In genomic region chr6:3386565-3386964, GRCm38 (mm10) we compare ENCODE assay signal across 30 mouse cellular contexts. TPM values are rescaled to one million over a fixed set of nuclear protein-coding genes. Genes with fewer than 3 reads are reported as not detected.
DNase-seq lines count a peak whose midpoint lies in the region; ATAC-seq and TF ChIP-seq lines count a peak whose summit lies in the region.
"Had no signal": no experiment of that assay in that cellular context is flagged by ENCODE, and none has a peak within 500 bp of the region (broad histone marks: within the 10 kb centered on the region; RNA-seq: fewer than 3 reads in every experiment).

No protein-coding gene starts in this region.

- dilution Hi-C loops in CH12.LX (cut with MboI; ENCODE audit: extremely low pct_ligation_motif_present, extremely low pct_unique_long_range_greater_than_20kb, low sequenced_read_pairs), result no loop called here

- no peaks in the 10 kb centered on the region; the same call in 1 of the 2 replicates for H3K79me2 ChIP-seq in CH12.LX (replicated peaks; ENCODE audit: control insufficient read depth, extremely low read depth, insufficient read depth, poor library complexity, severe bottlenecking)

- no peak for TF ChIP-seq RAD21 in CH12.LX (IDR thresholded peaks at IDR 0.05; ENCODE audit: low read depth, low read length)

- TF ChIP-seq EP300 in liver, postnatal 0 days (IDR thresholded peaks at IDR 0.05; ENCODE audit: low read depth), result no peak
- TF ChIP-seq EP300 in CH12.LX (IDR thresholded peaks at IDR 0.05; ENCODE audit: low read length), result peak; percentile 50; the same call in 1 of the 2 replicates

- H3K4me1 ChIP-seq in liver, postnatal 0 days (ENCODE audit: insufficient read depth), result peaks cover 5% of the 10 kb centered on the region
- H3K4me1 ChIP-seq in CH12.LX (ENCODE audit: control insufficient read depth in 1 of 2, insufficient read depth in 2 of 2), result peaks cover 0 to 9% of the 10 kb centered on the region in 2 experiments; a peak in 1 of 4 replicates
- H3K4me1 ChIP-seq: forebrain, embryonic 13.5 days; heart, embryonic 15.5 days; limb, embryonic 10.5 days; neural tube, embryonic 13.5 days; stomach, embryonic 15.5 days had no signal

- no peak overlapping the region for H3K4me3 ChIP-seq in liver, postnatal 0 days (ENCODE audit: low read depth, low read length)
- H3K4me3 ChIP-seq in CH12.LX (replicated peaks in 1 of 3; ENCODE audit: low read depth in 2 of 3, low read length in 2 of 3, poor library complexity in 1 of 3), result peak overlapping the region in 1 of 3 experiments; percentile 40
- H3K4me3 ChIP-seq in gastrocnemius, adult 2 months, result no peak overlapping the region
- H3K4me3 ChIP-seq: forebrain, embryonic 13.5 days; heart, embryonic 15.5 days; left cerebral cortex, adult 2 months; limb, embryonic 10.5 days; megakaryocyte, embryonic 14.5 days; neural tube, embryonic 13.5 days; stomach, embryonic 15.5 days had no signal

- no peak for TF ChIP-seq CTCF in liver, postnatal 0 days (IDR thresholded peaks at IDR 0.05; ENCODE audit: low read depth)
- no peak for TF ChIP-seq CTCF in CH12.LX (conservative IDR thresholded peaks at IDR 0.05 in 1 of 2, IDR thresholded peaks at IDR 0.05 in 1 of 2; ENCODE audit: low read depth in 2 of 2, low read length in 2 of 2)
- TF ChIP-seq CTCF in gastrocnemius, adult 2 months (IDR thresholded peaks at IDR 0.05), result no peak

- TF ChIP-seq POLR2A in CH12.LX (IDR thresholded peaks at IDR 0.05; ENCODE audit: low read depth, low read length), result no peak

- no peak overlapping the region for H3K9ac ChIP-seq in liver, postnatal 0 days (replicated peaks)
- H3K9ac ChIP-seq in CH12.LX (ENCODE audit: insufficient read depth, low read depth), result no peak overlapping the region
- H3K9ac ChIP-seq: forebrain, embryonic 13.5 days; heart, embryonic 15.5 days; hindbrain, embryonic 14.5 days; neural tube, embryonic 13.5 days; stomach, embryonic 15.5 days had no signal

- no peaks in the 10 kb centered on the region for H3K36me3 ChIP-seq in liver, postnatal 0 days (replicated peaks; ENCODE audit: insufficient read depth, low read length)
- peaks cover 0 to 4% of the 10 kb centered on the region in 2 experiments for H3K36me3 ChIP-seq in CH12.LX (replicated peaks in 1 of 2; ENCODE audit: control insufficient read depth in 1 of 2, insufficient read depth in 1 of 2, low read length in 1 of 2)
- peaks cover 3% of the 10 kb centered on the region; the same call in 1 of the 2 replicates for H3K36me3 ChIP-seq in splenic B cell, adult 2 months (ENCODE audit: control insufficient read depth, insufficient read depth, low read length, poor library complexity, severe bottlenecking)
- H3K36me3 ChIP-seq: heart, embryonic 15.5 days; limb, embryonic 10.5 days; neural tube, embryonic 13.5 days; stomach, embryonic 15.5 days had no signal

- intact Hi-C loops in gastrocnemius, adult 2 months (cut with DNase I), result no loop called here
- intact Hi-C loops in left cerebral cortex, postnatal 10 days (cut with DNase I), result no loop called here

- no peaks in the 10 kb centered on the region for H3K9me3 ChIP-seq in liver, postnatal 0 days (ENCODE audit: low read length)
- H3K9me3 ChIP-seq in CH12.LX (replicated peaks; ENCODE audit: low read length), result no peaks in the 10 kb centered on the region
- H3K9me3 ChIP-seq: forebrain, embryonic 13.5 days; heart, embryonic 15.5 days; limb, embryonic 10.5 days; megakaryocyte, embryonic 14.5 days; neural tube, embryonic 13.5 days; stomach, embryonic 15.5 days had no signal

- WGBS in liver, postnatal 0 days (ENCODE audit: insufficient replicate concordance), result 67% methylated on average over 6 of the region's 6 CpGs

- no peaks in the 10 kb centered on the region for H3K27me3 ChIP-seq in liver, postnatal 0 days (ENCODE audit: insufficient read depth, low read length)
- no peaks in the 10 kb centered on the region for H3K27me3 ChIP-seq in CH12.LX (replicated peaks)
- H3K27me3 ChIP-seq in splenic B cell, adult 2 months (ENCODE audit: control insufficient read depth, insufficient read depth, low read length, poor library complexity, severe bottlenecking), result no peaks in the 10 kb centered on the region
- H3K27me3 ChIP-seq: forebrain, embryonic 13.5 days; heart, embryonic 15.5 days; megakaryocyte, embryonic 14.5 days; neural tube, embryonic 13.5 days; Patski; stomach, embryonic 15.5 days had no signal

- H3K4me2 ChIP-seq in liver, postnatal 0 days (ENCODE audit: low read depth, low read length), result 0 out of 2 replicates have a peak overlapping the region, but pooled peaks have one; percentile 18
- peak overlapping the region; percentile 61; the same call in 1 of the 2 replicates for H3K4me2 ChIP-seq in CH12.LX (ENCODE audit: insufficient read depth, low read depth, poor library complexity, severe bottlenecking)
- H3K4me2 ChIP-seq: forebrain, embryonic 13.5 days; heart, embryonic 15.5 days; hindbrain, embryonic 14.5 days; neural tube, embryonic 13.5 days; stomach, embryonic 15.5 days had no signal

- in situ Hi-C loops in CH12.LX (cut with MboI; ENCODE audit: low pct_ligation_motif_present, low pct_unique_long_range_greater_than_20kb, low sequenced_read_pairs), result no loop called here

- no peak overlapping the region for H3K27ac ChIP-seq in liver, postnatal 0 days (ENCODE audit: low read depth)
- H3K27ac ChIP-seq in CH12.LX (ENCODE audit: insufficient read depth, low read depth), result no peak overlapping the region
- H3K27ac ChIP-seq in gastrocnemius, adult 2 months, result no peak overlapping the region
- H3K27ac ChIP-seq: forebrain, embryonic 13.5 days; heart, embryonic 15.5 days; hindbrain, embryonic 14.5 days; left cerebral cortex, adult 2 months; limb, embryonic 10.5 days; neural tube, embryonic 13.5 days; stomach, embryonic 15.5 days had no signal

- DNase-seq in liver, postnatal 0 days, result no peak
- DNase-seq in liver, result no peak
- DNase-seq in CH12.LX (ENCODE audit: extremely low read depth), result peak; percentile 64
- DNase-seq in induced T-regulatory cell, adult 2 months (ENCODE audit: low read depth), result peak; percentile 53
- DNase-seq in splenic B cell, adult 2 months (ENCODE audit: low read depth, low spot score), result peak; percentile 61
- no peak for DNase-seq in gastrocnemius, adult 2 months
- no peak for DNase-seq in left cerebral cortex, postnatal 10 days (ENCODE audit: extremely low spot score in 1 of 2, low spot score in 2 of 2)
- no peak for DNase-seq in left cerebral cortex, adult 9 months (ENCODE audit: low spot score in 2 of 2)
- DNase-seq: adrenal gland, adult 8-10 months; cerebellum, adult 18-20 months; cerebellum, postnatal 14 days; embryo, embryonic 11 days; gastrocnemius, postnatal 10 days; heart, adult 18-20 months; heart, postnatal 36 days; lung, postnatal 14 days; midbrain, embryonic 14.5 days; right cerebral cortex, adult 18-20 months; right cerebral cortex, postnatal 4 days; thymus, postnatal 4 days had no signal

- no peak for ATAC-seq in liver, postnatal 0 days
- ATAC-seq: forebrain, embryonic 13.5 days; intestine, embryonic 16.5 days; Patski had no signal

TF ChIP-seq in CH12.LX, 34 proteins besides CTCF, POLR2A, EP300 and RAD21:
- TF ChIP-seq UBTF (IDR thresholded peaks at IDR 0.05; ENCODE audit: low read depth, low read length), result no peak
- TF ChIP-seq ZC3H11A (IDR thresholded peaks at IDR 0.05; ENCODE audit: low read depth, low read length), result no peak
- TF ChIP-seq JUND (conservative IDR thresholded peaks at IDR 0.05; ENCODE audit: low read depth, low read length), result no peak
- peak; percentile 60 for TF ChIP-seq ZNF384 (IDR thresholded peaks at IDR 0.05; ENCODE audit: low read depth, low read length)
- TF ChIP-seq MXI1 (IDR thresholded peaks at IDR 0.05; ENCODE audit: low read depth, low read length), result no peak
- TF ChIP-seq NELFE (IDR thresholded peaks at IDR 0.05; ENCODE audit: low read depth, low read length), result no peak
- no peak for TF ChIP-seq CHD2 (IDR thresholded peaks at IDR 0.05; ENCODE audit: low read length)
- no peak for TF ChIP-seq MAZ (IDR thresholded peaks at IDR 0.05; ENCODE audit: low read depth, low read length)
- no peak for TF ChIP-seq KAT2A (IDR thresholded peaks at IDR 0.05; ENCODE audit: insufficient replicate concordance, low read length)
- TF ChIP-seq SIN3A (IDR thresholded peaks at IDR 0.05; ENCODE audit: low read length), result 0 out of 2 replicates have a peak, but pooled peaks have one; percentile 25
- TF ChIP-seq HCFC1 (IDR thresholded peaks at IDR 0.05; ENCODE audit: low read depth, low read length), result no peak
- TF ChIP-seq MYC (IDR thresholded peaks at IDR 0.05; ENCODE audit: low read depth, low read length), result no peak
- TF ChIP-seq TBP (conservative IDR thresholded peaks at IDR 0.05; ENCODE audit: low read depth, low read length), result 0 out of 2 replicates have a peak, but pooled peaks have one; percentile 30
- TF ChIP-seq ZKSCAN1 (IDR thresholded peaks at IDR 0.05; ENCODE audit: borderline replicate concordance, low read depth, low read length), result no peak
- TF ChIP-seq POLR2AphosphoS2 (IDR thresholded peaks at IDR 0.05; ENCODE audit: low read depth, low read length), result no peak
- TF ChIP-seq IRF4 (IDR thresholded peaks at IDR 0.05; ENCODE audit: low read depth, low read length), result peak; percentile 60; the same call in 1 of the 2 replicates
- TF ChIP-seq ETS1 (conservative IDR thresholded peaks at IDR 0.05; ENCODE audit: low read depth, low read length), result no peak; the same call in 1 of the 2 replicates
- no peak for TF ChIP-seq MAX (IDR thresholded peaks at IDR 0.05; ENCODE audit: low read length)

RNA-seq across cellular contexts. Expression of gene Samd9l, which starts 12.8 kb away (rescaled TPM):
- 3.8 and 4.5 TPM in 2 replicates for polyA plus RNA-seq in liver, postnatal 0 days (2015; fragmentation: Nextera tagmentation; extraction: Ambion mirVana)
- total RNA-seq in CH12.LX (2012; rRNA removed) (3.7 and 4.1 TPM in 2 replicates), CH12.LX (2014; rRNA removed) (20.0 and 26.2 TPM in 2 replicates)
- 7.5 and 8.2 TPM in 2 replicates for polyA plus RNA-seq in CH12.LX (2012; ENCODE audit: insufficient read length, low read depth)
- total RNA-seq in gastrocnemius, adult 2 months (2021), result 1 to 10 TPM; 3.2 to 5.0 TPM
- total RNA-seq in left cerebral cortex, postnatal 10 days (2021), result 1 to 10 TPM; 4.5 to 5.0 TPM

Comparison
In these comparisons a context has a peak if more than half of its experiments do, and no peak if none do; other contexts are left out.
1. DNase-seq: peak in CH12.LX (single experiment), induced T-regulatory cell, adult 2 months (single experiment) and splenic B cell, adult 2 months (single experiment); none in liver, postnatal 0 days (single experiment), liver (single experiment), gastrocnemius, adult 2 months (single experiment), left cerebral cortex, postnatal 10 days (0 of 2) and left cerebral cortex, adult 9 months (0 of 2).